Mouse (Mus musculus): ENCODE data around the gene Spint4. TPM values are rescaled to one million over a fixed set of nuclear protein-coding genes. Genes with fewer than 3 reads are reported as not detected.

The Spint4 gene
- not detected in 2 replicates for polyA plus RNA-seq (2015; fragmentation: Nextera tagmentation; extraction: Ambion mirVana)

- 70% methylated on average over 4 of the region's 4 CpGs for WGBS
- Histone ChIP-seq H3K4me2 (no peak within 1 kb of the TSS), H3K27me3 (no peaks in the 10 kb centered on the region), H3K36me3 (no peaks in the 10 kb centered on the region), H3K9me3 (no peaks in the 10 kb centered on the region), H3K9ac (no peak within 1 kb of the TSS), H3K27ac (replicated peaks) (no peak within 1 kb of the TSS), H3K4me1 (replicated peaks) (no peaks in the 10 kb centered on the region), H3K4me3 (no peak within 1 kb of the TSS)
- ATAC-seq (ENCODE audit: low FRiP score, low read depth) = no peak
Observed at GRCm38 (mm10) chr2:164698201-164698600, at the start of gene Spint4. Spint4 (plus strand) TSS chr2:164698501.

- WGBS = 21% methylated on average over 11 of the region's 11 CpGs
- H3K9ac ChIP-seq = no peak within 1 kb of the TSS
- H3K27me3 ChIP-seq = no peaks in the 10 kb centered on the region
Observed at GRCm38 (mm10) chr2:164655858-164656257, 42.4 kb upstream of the Spint4 start, which contains the start of gene Wfdc10. Wfdc10 (plus strand) TSS chr2:164656046.

DNA sequence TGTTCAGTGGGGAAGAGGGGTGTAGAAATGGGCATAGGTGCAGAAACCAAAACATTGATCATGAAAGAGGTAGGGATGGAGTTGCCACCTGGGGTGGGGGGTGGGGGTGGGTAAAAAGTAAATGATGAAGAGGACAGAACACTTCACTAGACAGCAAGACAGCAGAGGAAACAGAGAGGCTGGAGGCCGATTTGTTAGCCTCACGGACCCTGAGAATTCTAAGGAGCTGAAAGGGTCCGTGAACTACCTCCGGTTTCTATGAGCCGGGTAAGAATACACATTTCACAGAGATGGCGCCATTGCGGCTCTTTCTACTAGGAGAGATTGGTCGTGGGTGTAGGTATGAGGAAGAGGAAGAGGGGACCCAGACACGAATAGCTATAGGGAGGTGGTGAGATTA, 41.8 kb upstream of the Spint4 start, which contains the start of gene Wfdc9:
TSS of gene Wfdc9 (minus strand) at position 101 of the 400 bp plus-strand sequence.
- H3K4me2 ChIP-seq = no peak within 1 kb of the TSS
- ATAC-seq (ENCODE audit: low FRiP score, low read depth) = no peak
- H3K27me3 ChIP-seq = no peaks in the 10 kb centered on the region
- no peaks in the 10 kb centered on the region for H3K4me1 ChIP-seq (replicated peaks)
- H3K36me3 ChIP-seq = no peaks in the 10 kb centered on the region
- H3K27ac ChIP-seq (replicated peaks) = no peak within 1 kb of the TSS
- WGBS = 86% methylated on average over 9 of the region's 9 CpGs
- no peaks in the 10 kb centered on the region for H3K9me3 ChIP-seq
- H3K9ac ChIP-seq = no peak within 1 kb of the TSS
- H3K4me3 ChIP-seq = no peak within 1 kb of the TSS

More at GRCm38 (mm10) chr2:164655858-164656257, 42.4 kb upstream of the Spint4 start, which contains the start of gene Wfdc10:
- Histone ChIP-seq H3K27ac (replicated peaks) (no peak within 1 kb of the TSS), H3K9me3 (no peaks in the 10 kb centered on the region), H3K4me2 (no peak within 1 kb of the TSS), H3K36me3 (no peaks in the 10 kb centered on the region), H3K4me1 (replicated peaks) (no peaks in the 10 kb centered on the region), H3K4me3 (no peak within 1 kb of the TSS)
- ATAC-seq (ENCODE audit: low FRiP score, low read depth) = no peak

DNA sequence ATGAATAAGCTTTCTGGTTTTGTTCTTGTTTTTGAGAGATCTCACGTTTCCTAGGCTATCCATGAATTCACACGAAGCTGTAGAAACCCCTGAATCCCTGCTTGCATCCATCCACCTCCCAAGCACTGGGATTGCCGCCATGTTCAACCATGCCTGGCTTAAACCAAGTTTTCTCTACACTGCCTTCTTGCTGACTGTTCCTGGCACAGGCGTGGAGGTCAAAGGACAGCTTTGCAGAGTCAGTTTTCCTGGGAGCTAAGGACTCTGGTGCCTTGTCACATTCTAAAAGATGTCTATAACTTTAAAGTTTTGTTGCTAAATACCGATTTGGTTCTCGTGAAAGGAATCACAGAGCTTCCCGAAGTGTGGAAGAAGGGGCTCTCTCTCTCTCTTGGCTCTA, 33.5 kb upstream of the Spint4 start:
- Histone ChIP-seq H3K27me3 (no peaks in the 10 kb centered on the region), H3K36me3 (no peaks in the 10 kb centered on the region), H3K9me3 (no peaks in the 10 kb centered on the region), H3K4me3 (no peak overlapping the region), H3K4me2 (no peak overlapping the region), H3K4me1 (replicated peaks) (no peaks in the 10 kb centered on the region), H3K27ac (replicated peaks) (no peak overlapping the region), H3K9ac (no peak overlapping the region)
- WGBS = 90% methylated on average over 7 of the region's 7 CpGs
- no peak for ATAC-seq (ENCODE audit: low FRiP score, low read depth)

DNA sequence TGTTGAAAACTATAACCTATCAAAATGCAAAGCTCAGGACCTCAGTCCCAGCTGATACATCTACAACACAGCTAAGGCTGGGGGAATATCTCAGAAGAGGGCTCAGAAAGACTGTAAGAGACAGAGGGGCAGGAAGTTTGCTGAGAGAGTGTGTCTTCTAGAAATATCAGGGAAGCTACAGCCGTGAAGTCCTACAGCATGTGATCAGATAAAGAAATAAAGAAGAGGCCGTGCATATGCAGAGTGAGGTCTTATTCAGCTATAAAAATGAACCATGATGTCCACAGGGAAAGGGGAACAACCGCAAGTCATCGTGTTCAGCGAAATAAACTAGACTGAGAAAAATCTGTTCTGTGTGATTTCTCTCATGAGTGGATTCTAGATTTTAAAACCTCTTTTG, 28.0 kb upstream of the Spint4 start:
- Histone ChIP-seq H3K36me3 (no peaks in the 10 kb centered on the region), H3K9ac (no peak overlapping the region), H3K27me3 (no peaks in the 10 kb centered on the region), H3K4me1 (replicated peaks) (no peaks in the 10 kb centered on the region), H3K27ac (replicated peaks) (no peak overlapping the region), H3K4me3 (no peak overlapping the region), H3K9me3 (no peaks in the 10 kb centered on the region), H3K4me2 (no peak overlapping the region)
- ATAC-seq (ENCODE audit: low FRiP score, low read depth) = no peak
- WGBS = 89% methylated on average over 5 of the region's 5 CpGs

- 15% methylated on average over 1 of the region's 1 CpGs for WGBS
- no peaks in the 10 kb centered on the region for H3K9me3 ChIP-seq
- no peak overlapping the region for H3K27ac ChIP-seq (replicated peaks)
- no peak overlapping the region for H3K4me2 ChIP-seq
- no peak overlapping the region for H3K4me3 ChIP-seq
- no peaks in the 10 kb centered on the region for H3K27me3 ChIP-seq
- H3K36me3 ChIP-seq = no peaks in the 10 kb centered on the region
- no peaks in the 10 kb centered on the region for H3K4me1 ChIP-seq (replicated peaks)
- no peak overlapping the region for H3K9ac ChIP-seq
- no peak for ATAC-seq (ENCODE audit: low FRiP score, low read depth)
Observed at GRCm38 (mm10) chr2:164670938-164671337, 27.4 kb upstream of the Spint4 start.

- Histone ChIP-seq H3K27ac (replicated peaks) (no peak within 1 kb of the TSS), H3K9me3 (no peaks in the 10 kb centered on the region), H3K36me3 (no peaks in the 10 kb centered on the region), H3K4me2 (no peak within 1 kb of the TSS), H3K4me1 (replicated peaks) (peaks cover 6% of the 10 kb centered on the region), H3K9ac (no peak within 1 kb of the TSS), H3K4me3 (no peak within 1 kb of the TSS), H3K27me3 (no peaks in the 10 kb centered on the region)
- 81% methylated on average over 7 of the region's 7 CpGs for WGBS
- no peak for ATAC-seq (ENCODE audit: low FRiP score, low read depth)
Observed at GRCm38 (mm10) chr2:164673987-164674386, 24.3 kb upstream of the Spint4 start, which contains the start of gene Wfdc11. Wfdc11 (minus strand) TSS chr2:164674087.

DNA sequence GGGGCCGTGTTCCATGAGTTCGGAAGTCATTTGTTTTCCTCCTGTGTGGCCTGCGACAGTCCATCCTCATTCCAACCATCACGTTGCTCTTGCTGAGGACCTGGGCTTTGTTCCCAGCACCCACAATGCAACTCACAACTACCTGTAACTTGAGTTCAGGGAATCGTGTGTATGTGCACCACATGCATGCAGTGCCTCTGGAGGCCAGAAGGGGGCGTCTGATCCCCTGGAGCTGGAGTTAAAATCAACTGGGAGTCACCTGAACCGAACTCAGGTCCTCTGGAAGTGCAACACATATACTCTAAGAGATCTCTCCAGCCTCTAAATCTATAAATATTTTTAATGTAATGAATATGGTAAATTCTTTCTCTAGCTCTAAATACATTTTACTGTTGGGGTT, 22.2 kb upstream of the Spint4 start:
- Histone ChIP-seq H3K27ac (replicated peaks) (no peak overlapping the region), H3K36me3 (no peaks in the 10 kb centered on the region)
- ATAC-seq (ENCODE audit: low FRiP score, low read depth) = no peak

GRCm38 (mm10) chr2:164676916-164677685, 21.2 kb upstream of the Spint4 start:
- no peak overlapping the region for H3K9ac ChIP-seq
- no peaks in the 10 kb centered on the region for H3K27me3 ChIP-seq
- H3K27ac ChIP-seq (replicated peaks) = no peak overlapping the region
- peaks cover 9% of the 10 kb centered on the region for H3K4me1 ChIP-seq (replicated peaks)
- 89% methylated on average over 16 of the region's 16 CpGs for WGBS
- H3K4me2 ChIP-seq = no peak overlapping the region
- no peak for ATAC-seq (ENCODE audit: low FRiP score, low read depth)
- no peaks in the 10 kb centered on the region for H3K36me3 ChIP-seq
- no peaks in the 10 kb centered on the region for H3K9me3 ChIP-seq
- H3K4me3 ChIP-seq = no peak overlapping the region

More for the DNA sequence above, 22.2 kb upstream of the Spint4 start:
- Histone ChIP-seq H3K4me1 (replicated peaks) (peaks cover 9% of the 10 kb centered on the region), H3K9ac (no peak overlapping the region), H3K4me2 (no peak overlapping the region), H3K9me3 (no peaks in the 10 kb centered on the region), H3K4me3 (no peak overlapping the region), H3K27me3 (no peaks in the 10 kb centered on the region)
- 80% methylated on average over 7 of the region's 7 CpGs for WGBS

DNA sequence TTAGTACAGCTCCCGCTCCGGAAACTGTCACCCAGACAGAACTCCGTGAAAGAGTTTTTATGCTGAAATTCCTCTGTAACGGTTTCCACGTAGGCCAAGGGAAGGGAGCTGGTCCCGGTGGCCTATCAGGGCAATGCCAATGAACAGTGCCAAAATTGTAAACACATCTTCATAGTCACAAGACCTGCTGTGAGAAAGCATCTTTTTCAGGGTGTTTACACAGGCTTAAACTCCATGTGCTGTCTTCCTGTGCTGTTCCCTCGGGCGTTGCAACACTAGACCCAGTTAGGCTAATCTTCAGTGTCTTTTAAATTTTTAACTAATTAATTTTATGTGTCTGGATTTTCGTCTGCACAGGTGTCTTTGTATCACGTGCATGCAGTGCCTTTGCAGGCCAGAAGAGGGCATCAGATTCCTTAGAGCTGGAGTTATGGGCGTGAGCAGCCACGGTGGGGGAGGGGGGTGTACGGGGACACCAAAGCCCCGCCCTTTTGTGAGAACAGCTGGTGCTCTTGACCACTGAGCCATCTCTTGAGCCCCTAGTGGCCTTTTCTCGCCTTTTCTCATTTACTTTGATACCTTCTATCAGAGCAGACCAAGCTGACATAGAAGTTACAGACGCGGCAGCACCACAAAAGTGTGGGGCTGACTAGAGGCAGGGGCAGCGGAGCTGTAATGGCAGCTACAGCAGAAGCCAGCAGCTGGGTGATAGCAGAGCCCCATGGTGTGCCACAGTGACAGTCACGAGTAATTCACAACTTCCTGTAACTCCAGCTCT, 19.3 kb upstream of the Spint4 start:
- Histone ChIP-seq H3K9ac (no peak overlapping the region), H3K27me3 (no peaks in the 10 kb centered on the region)

GRCm38 (mm10) chr2:164679906-164680305, 18.4 kb upstream of the Spint4 start:
- Histone ChIP-seq H3K27me3 (no peaks in the 10 kb centered on the region), H3K4me3 (no peak overlapping the region), H3K9ac (no peak overlapping the region), H3K36me3 (no peaks in the 10 kb centered on the region), H3K9me3 (no peaks in the 10 kb centered on the region), H3K27ac (replicated peaks) (no peak overlapping the region), H3K4me1 (replicated peaks) (peaks cover 9% of the 10 kb centered on the region), H3K4me2 (no peak overlapping the region)
- ATAC-seq (ENCODE audit: low FRiP score, low read depth) = no peak
- WGBS = 57% methylated on average over 3 of the region's 3 CpGs

More for the DNA sequence above, 19.3 kb upstream of the Spint4 start:
- Histone ChIP-seq H3K4me2 (peak overlapping the region; percentile 50), H3K4me1 (replicated peaks) (peaks cover 9% of the 10 kb centered on the region), H3K4me3 (peak overlapping the region; percentile 33), H3K36me3 (no peaks in the 10 kb centered on the region), H3K27ac (replicated peaks) (no peak overlapping the region), H3K9me3 (no peaks in the 10 kb centered on the region)
- WGBS = 24% methylated on average over 19 of the region's 19 CpGs
- ATAC-seq (ENCODE audit: low FRiP score, low read depth) = peak; percentile 71

DNA sequence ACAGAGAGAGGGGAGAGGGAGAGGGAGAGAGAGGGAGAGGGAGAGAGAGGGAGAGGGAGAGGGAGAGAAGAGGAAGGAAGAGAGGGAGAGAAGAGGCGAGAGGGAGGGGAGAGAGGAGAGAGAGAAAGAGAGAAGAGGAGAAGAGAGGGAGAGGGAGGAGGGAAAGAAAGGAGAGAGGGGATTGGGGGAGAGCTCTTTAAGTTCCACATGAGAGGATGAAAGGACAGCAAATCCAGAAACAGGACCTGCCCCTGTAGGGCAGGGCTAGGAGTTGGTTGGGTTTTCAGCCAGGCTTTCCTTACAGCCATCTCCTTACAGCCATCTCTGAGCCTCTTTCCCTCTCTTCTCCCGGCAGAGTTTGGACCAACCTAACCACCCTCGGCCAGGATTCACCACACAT, 13.5 kb upstream of the Spint4 start, which contains the start of gene Wfdc13:
TSS of gene Wfdc13 (plus strand) at position 301 of the 400 bp plus-strand sequence.
- H3K27me3 ChIP-seq = no peaks in the 10 kb centered on the region
- no peaks in the 10 kb centered on the region for H3K36me3 ChIP-seq
- H3K4me2 ChIP-seq = no peak within 1 kb of the TSS
- H3K9ac ChIP-seq = no peak within 1 kb of the TSS
- H3K9me3 ChIP-seq = no peaks in the 10 kb centered on the region
- 64% methylated on average over 3 of the region's 3 CpGs for WGBS
- no peak within 1 kb of the TSS for H3K27ac ChIP-seq (replicated peaks)
- no peak for ATAC-seq (ENCODE audit: low FRiP score, low read depth)
- no peaks in the 10 kb centered on the region for H3K4me1 ChIP-seq (replicated peaks)
- H3K4me3 ChIP-seq = no peak within 1 kb of the TSS
